Comparison of ENCODE assay signal across 18 mouse cellular contexts in genomic region chr14:97850486-97850885, GRCm38 (mm10).
DNase-seq lines count a peak whose midpoint lies in the region; ATAC-seq and TF ChIP-seq lines count a peak whose summit lies in the region.
"Had no signal": no experiment of that assay in that cellular context is flagged by ENCODE, and none has a peak within 500 bp of the region (broad histone marks: within the 10 kb centered on the region; RNA-seq: fewer than 3 reads in every experiment).

No protein-coding gene starts in this region.

- H3K36me3 ChIP-seq in kidney, adult 2 months (ENCODE audit: control insufficient read depth, insufficient read depth, low read length): no peaks in the 10 kb centered on the region
- no peaks in the 10 kb centered on the region for H3K36me3 ChIP-seq in kidney, postnatal 0 days (ENCODE audit: insufficient read depth, low read length)
- H3K36me3 ChIP-seq: embryonic facial prominence, embryonic 12.5 days; forebrain, embryonic 15.5 days; heart, embryonic 10.5 days; hindbrain, embryonic 13.5 days had no signal

- ATAC-seq in kidney, postnatal 0 days (replicated peaks; ENCODE audit: low FRiP score, low read depth): no peak
- ATAC-seq: forebrain, embryonic 15.5 days had no signal

- no peak for TF ChIP-seq CTCF in kidney, adult 2 months (conservative IDR thresholded peaks at IDR 0.05; ENCODE audit: insufficient read depth, insufficient read length, low read depth, low read length)
- no peak for TF ChIP-seq CTCF in kidney, postnatal 0 days (IDR thresholded peaks at IDR 0.05; ENCODE audit: low read depth)

- no peaks in the 10 kb centered on the region for H3K27me3 ChIP-seq in kidney, adult 2 months (replicated peaks; ENCODE audit: control insufficient read depth, insufficient read depth, low read length)
- H3K27me3 ChIP-seq in kidney, postnatal 0 days (ENCODE audit: insufficient read depth, low read length): no peaks in the 10 kb centered on the region
- H3K27me3 ChIP-seq: embryonic facial prominence, embryonic 12.5 days; forebrain, embryonic 15.5 days; hindbrain, embryonic 13.5 days had no signal

- WGBS in kidney, adult 2 months: 60% methylated on average over 4 of the region's 4 CpGs
- 71% methylated on average over 4 of the region's 4 CpGs for WGBS in kidney, postnatal 0 days

- DNase-seq in kidney, adult 18-20 months: peak; percentile 27
- peak; percentile 56 for DNase-seq in kidney, adult 2 months
- no peak for DNase-seq in kidney, postnatal 0 days (ENCODE audit: low spot score)
- DNase-seq in kidney, postnatal 36 days: peak; percentile 38 to 49
- no peak for DNase-seq in right cerebral cortex, adult 18-20 months
- no peak for DNase-seq in thymus, postnatal 4 days
- DNase-seq: adrenal gland, adult 2 months; adrenal gland, postnatal 25 days; cerebellum, adult 2 months; cerebellum, postnatal 10 days; gastrocnemius, postnatal 10 days; heart, adult 18-20 months; heart, postnatal 10 days; heart, postnatal 4 days had no signal

- no peaks in the 10 kb centered on the region for H3K9me3 ChIP-seq in kidney, postnatal 0 days (replicated peaks; ENCODE audit: low read length)
- H3K9me3 ChIP-seq: embryonic facial prominence, embryonic 12.5 days; forebrain, embryonic 15.5 days; heart, embryonic 10.5 days; hindbrain, embryonic 13.5 days had no signal

- no peaks in the 10 kb centered on the region; the same call in 1 of the 2 replicates for H3K4me1 ChIP-seq in kidney, adult 2 months (ENCODE audit: control insufficient read depth, insufficient read depth, low read length)
- no peaks in the 10 kb centered on the region for H3K4me1 ChIP-seq in kidney, postnatal 0 days (replicated peaks; ENCODE audit: insufficient read depth, low read length)
- H3K4me1 ChIP-seq: embryonic facial prominence, embryonic 12.5 days; forebrain, embryonic 15.5 days; heart, embryonic 10.5 days; hindbrain, embryonic 13.5 days had no signal

- H3K27ac ChIP-seq in kidney, adult 2 months (ENCODE audit: insufficient read depth, low read depth, low read length): no peak overlapping the region; the same call in 1 of the 2 replicates
- peak overlapping the region; percentile 25; the same call in 1 of the 2 replicates for H3K27ac ChIP-seq in kidney, postnatal 0 days
- H3K27ac ChIP-seq: embryonic facial prominence, embryonic 12.5 days; forebrain, embryonic 15.5 days; heart, embryonic 10.5 days; hindbrain, embryonic 13.5 days had no signal

- no peak overlapping the region for H3K4me3 ChIP-seq in kidney, adult 2 months (ENCODE audit: insufficient read depth, low read depth, low read length)
- H3K4me3 ChIP-seq in kidney, postnatal 0 days (replicated peaks; ENCODE audit: low read depth, low read length): no peak overlapping the region
- H3K4me3 ChIP-seq: embryonic facial prominence, embryonic 12.5 days; forebrain, embryonic 15.5 days; heart, embryonic 10.5 days; hindbrain, embryonic 13.5 days had no signal

- no peak for TF ChIP-seq POLR2A in kidney, adult 2 months (IDR thresholded peaks at IDR 0.05; ENCODE audit: low read depth, low read length)

- no peak overlapping the region for H3K9ac ChIP-seq in kidney, postnatal 0 days (ENCODE audit: low read depth, low read length)
- H3K9ac ChIP-seq: embryonic facial prominence, embryonic 12.5 days; forebrain, embryonic 15.5 days; hindbrain, embryonic 13.5 days had no signal

- no peak overlapping the region for H3K4me2 ChIP-seq in kidney, postnatal 0 days (ENCODE audit: low read length)
- H3K4me2 ChIP-seq: embryonic facial prominence, embryonic 12.5 days; forebrain, embryonic 15.5 days; hindbrain, embryonic 13.5 days had no signal

Comparison
In these comparisons a context has a peak if more than half of its experiments do, and no peak if none do; other contexts are left out.
1. DNase-seq: peak in kidney, adult 18-20 months (single experiment), kidney, adult 2 months (single experiment) and kidney, postnatal 36 days (2 of 2); none in kidney, postnatal 0 days (single experiment), right cerebral cortex, adult 18-20 months (single experiment) and thymus, postnatal 4 days (single experiment).